Mouse (Mus musculus) limb, embryonic 11.5 days (tissue): ENCODE results near the gene Ankrd33b. TPM values are rescaled to one million over a fixed set of nuclear protein-coding genes. Genes with fewer than 3 reads are reported as not detected.

Experiments used
- ATAC-seq: fragments of 200-750 bp; cut with Nextera tagmentation; 2 replicates; pipeline ENCODE4 v1.8.0; 2017; ENCODE audit warnings: low read depth; ENCODE audit not compliant: insufficient number of reproducible peaks, low FRiP score, low TSS enrichment
- DNase-seq: peaks from one replicate; pipeline ENCODE4 v3.0.0-alpha.2; 2015; ENCODE audit warnings: low spot score
- H3K27ac ChIP-seq: fragments of 300-500 bp; sonication (generic); replicated peaks from 2 replicates; pipeline ENCODE4 v1.5.1; 2014; ENCODE audit warnings: low read depth, mild to moderate bottlenecking, low read length
- H3K27me3 ChIP-seq: fragments of 300-500 bp; sonication (generic); 2 replicates; pipeline ENCODE4 v1.6.1; 2014; ENCODE audit warnings: mild to moderate bottlenecking, low read length, mixed read lengths; ENCODE audit not compliant: control insufficient read depth, insufficient read depth
- H3K36me3 ChIP-seq: fragments of 300-500 bp; sonication (generic); 2 replicates; pipeline ENCODE4 v1.6.1; 2014; ENCODE audit warnings: mild to moderate bottlenecking, low read length, moderate library complexity, mixed read lengths; ENCODE audit not compliant: control insufficient read depth, insufficient read depth
- H3K4me1 ChIP-seq: fragments of 300-500 bp; sonication (generic); 2 replicates; pipeline ENCODE4 v1.6.1; 2014; ENCODE audit warnings: low read length, mixed read lengths; ENCODE audit not compliant: control insufficient read depth, insufficient read depth
- H3K4me2 ChIP-seq: fragments of 300-500 bp; sonication (generic); 2 replicates; pipeline ENCODE4 v1.6.1; 2014; ENCODE audit warnings: low read depth, mild to moderate bottlenecking, moderate library complexity; ENCODE audit not compliant: severe bottlenecking
- H3K4me3 ChIP-seq: fragments of 300-500 bp; sonication (generic); 2 replicates; pipeline ENCODE4 v1.5.1; 2014; ENCODE audit warnings: low read depth, low read length
- H3K9ac ChIP-seq: fragments of 300-500 bp; sonication (generic); 2 replicates; pipeline ENCODE4 v1.6.1; 2014; ENCODE audit warnings: mild to moderate bottlenecking, low read length
- H3K9me3 ChIP-seq: fragments of 300-500 bp; sonication (generic); 2 replicates; pipeline ENCODE4 v1.6.1; 2016; ENCODE audit warnings: low read length; ENCODE audit not compliant: control insufficient read depth
- WGBS: fragments of 180-500 bp; shearing (Covaris S2); extraction: QIAGEN DNeasy Blood & Tissue Kit; methylation state at CpG from one replicate; pipeline ENCODE4 v1.1.7; 2014; 5-methylcytosine and 5-hydroxymethylcytosine counted together
- polyA plus RNA-seq: library from polyadenylated mRNA; unstranded; fragments of >200 nt; fragmentation: Nextera tagmentation; extraction: Ambion mirVana; gene quantifications from 2 replicates; pipeline ENCODE4 v1.2.1, GENCODE M21; 2014

Ankrd33b gene
- polyA plus RNA-seq, 1 experiment from 2014 or later, result 0.36 TPM

- no peaks in the 10 kb centered on the region for H3K9me3 ChIP-seq
- 79% methylated on average over 7 of the region's 7 CpGs for WGBS
- DNase-seq, result no peak
- no peak overlapping the region for H3K4me3 ChIP-seq
- no peak overlapping the region for H3K4me2 ChIP-seq
- H3K27me3 ChIP-seq, result no peaks in the 10 kb centered on the region
- no peaks in the 10 kb centered on the region for H3K36me3 ChIP-seq
- no peak overlapping the region for H3K9ac ChIP-seq
- no peaks in the 10 kb centered on the region for H3K4me1 ChIP-seq
- H3K27ac ChIP-seq, result no peak overlapping the region
- ATAC-seq, result no peak
Observed at GRCm38 (mm10) chr15:31349810-31350341, 17.6 kb downstream of the Ankrd33b start.

DNA sequence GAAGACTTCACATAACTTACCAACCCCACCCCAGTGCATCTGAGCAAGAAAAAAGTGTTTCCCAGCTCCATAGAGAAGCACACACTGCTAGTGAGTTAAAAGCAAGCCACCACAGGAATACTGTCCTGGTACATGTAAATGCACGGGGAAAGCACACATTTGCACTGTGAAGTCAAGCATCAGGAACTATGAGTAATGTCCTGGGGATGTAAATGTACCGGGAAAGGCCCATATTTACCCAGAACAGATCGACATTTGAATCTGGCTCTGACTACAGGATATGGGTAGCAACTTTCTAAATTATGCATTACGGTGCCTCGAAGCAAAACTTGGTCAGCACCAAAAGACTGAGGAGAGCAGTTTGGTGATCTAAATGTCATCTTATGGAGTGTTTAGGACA is 18.5 kb downstream of the Ankrd33b start:
- Histone ChIP-seq H3K4me2 (no peak overlapping the region), H3K4me1 (no peaks in the 10 kb centered on the region), H3K36me3 (no peaks in the 10 kb centered on the region), H3K27ac (no peak overlapping the region), H3K9ac (no peak overlapping the region), H3K27me3 (no peaks in the 10 kb centered on the region), H3K9me3 (no peaks in the 10 kb centered on the region), H3K4me3 (no peak overlapping the region)
- WGBS, result 87% methylated on average over 5 of the region's 5 CpGs
- DNase-seq (no peak), ATAC-seq (no peak)

DNA sequence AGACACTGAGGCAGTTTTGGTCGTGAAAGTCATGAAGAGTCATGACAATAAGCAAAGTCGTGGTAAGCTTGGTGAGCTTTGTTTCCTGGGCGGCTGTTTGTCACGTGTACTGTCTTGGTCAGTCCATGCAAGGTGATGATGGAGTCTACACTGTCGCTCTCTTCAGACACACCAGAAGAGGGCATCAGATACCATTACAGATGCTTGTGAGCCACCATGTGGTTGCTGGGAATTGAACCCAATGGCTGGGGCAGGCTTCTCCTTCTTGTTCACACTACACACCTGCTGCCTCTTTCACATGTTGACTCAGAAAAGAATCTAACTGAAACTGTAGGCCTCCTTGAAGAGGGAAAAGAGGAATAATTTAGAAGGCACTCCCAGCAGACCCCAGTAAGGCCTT is 19.3 kb downstream of the Ankrd33b start:
- Histone ChIP-seq H3K4me3 (no peak overlapping the region), H3K9ac (no peak overlapping the region), H3K4me2 (no peak overlapping the region), H3K4me1 (no peaks in the 10 kb centered on the region), H3K36me3 (no peaks in the 10 kb centered on the region), H3K27ac (no peak overlapping the region), H3K27me3 (no peaks in the 10 kb centered on the region), H3K9me3 (no peaks in the 10 kb centered on the region)
- DNase-seq (no peak), ATAC-seq (no peak)
- WGBS, result 82% methylated on average over 5 of the region's 5 CpGs

- no peaks in the 10 kb centered on the region for H3K36me3 ChIP-seq
- H3K27ac ChIP-seq, result no peak overlapping the region
- no peak overlapping the region for H3K4me2 ChIP-seq
- ATAC-seq (no peak), DNase-seq (no peak)
- no peaks in the 10 kb centered on the region for H3K27me3 ChIP-seq
- no peak overlapping the region for H3K9ac ChIP-seq
- no peaks in the 10 kb centered on the region for H3K9me3 ChIP-seq
- no peak overlapping the region for H3K4me3 ChIP-seq
- H3K4me1 ChIP-seq, result no peaks in the 10 kb centered on the region
- WGBS, result 64% methylated on average over 2 of the region's 2 CpGs
Observed at GRCm38 (mm10) chr15:31346508-31346907, 21.0 kb downstream of the Ankrd33b start.

GRCm38 (mm10) chr15:31345366-31345765 is 22.2 kb downstream of the Ankrd33b start:
- Histone ChIP-seq H3K4me1 (no peaks in the 10 kb centered on the region), H3K9ac (no peak overlapping the region), H3K4me2 (no peak overlapping the region), H3K27ac (no peak overlapping the region), H3K9me3 (no peaks in the 10 kb centered on the region), H3K27me3 (no peaks in the 10 kb centered on the region), H3K4me3 (no peak overlapping the region), H3K36me3 (no peaks in the 10 kb centered on the region)
- 79% methylated on average over 9 of the region's 9 CpGs for WGBS
- ATAC-seq (no peak), DNase-seq (no peak)

GRCm38 (mm10) chr15:31344811-31345211 is 22.7 kb downstream of the Ankrd33b start:
- H3K9me3 ChIP-seq, result no peaks in the 10 kb centered on the region
- H3K27me3 ChIP-seq, result no peaks in the 10 kb centered on the region
- no peak overlapping the region for H3K9ac ChIP-seq
- H3K36me3 ChIP-seq, result no peaks in the 10 kb centered on the region
- H3K4me1 ChIP-seq, result no peaks in the 10 kb centered on the region
- no peak overlapping the region for H3K4me3 ChIP-seq
- WGBS, result 85% methylated on average over 18 of the region's 18 CpGs
- H3K27ac ChIP-seq, result no peak overlapping the region
- ATAC-seq (no peak), DNase-seq (no peak)
- H3K4me2 ChIP-seq, result no peak overlapping the region

DNA sequence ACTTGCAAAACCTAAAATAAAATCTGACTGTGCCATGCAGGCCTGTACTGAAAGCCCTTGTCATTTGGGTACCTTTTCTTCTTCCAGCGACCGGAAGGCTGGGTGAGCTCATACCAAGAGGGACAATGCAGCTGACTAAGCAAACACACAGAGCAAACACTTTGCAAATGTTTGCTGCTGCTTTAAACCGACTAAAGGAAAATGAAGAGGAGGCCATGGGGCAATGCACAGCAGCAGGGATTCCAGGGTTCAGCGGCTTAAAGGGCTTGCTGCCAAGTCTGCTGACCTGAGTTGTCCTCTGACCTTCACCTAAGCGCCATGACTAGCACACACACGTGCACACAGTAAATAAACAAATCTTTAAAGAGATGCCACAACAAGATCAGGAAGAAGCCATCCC is 23.9 kb downstream of the Ankrd33b start:
- Histone ChIP-seq H3K9ac (no peak overlapping the region), H3K4me3 (no peak overlapping the region), H3K36me3 (no peaks in the 10 kb centered on the region), H3K27me3 (no peaks in the 10 kb centered on the region), H3K9me3 (no peaks in the 10 kb centered on the region), H3K4me2 (no peak overlapping the region), H3K27ac (no peak overlapping the region), H3K4me1 (no peaks in the 10 kb centered on the region)
- no peak for DNase-seq
- ATAC-seq, result no peak
- WGBS, result 43% methylated on average over 6 of the region's 6 CpGs

DNA sequence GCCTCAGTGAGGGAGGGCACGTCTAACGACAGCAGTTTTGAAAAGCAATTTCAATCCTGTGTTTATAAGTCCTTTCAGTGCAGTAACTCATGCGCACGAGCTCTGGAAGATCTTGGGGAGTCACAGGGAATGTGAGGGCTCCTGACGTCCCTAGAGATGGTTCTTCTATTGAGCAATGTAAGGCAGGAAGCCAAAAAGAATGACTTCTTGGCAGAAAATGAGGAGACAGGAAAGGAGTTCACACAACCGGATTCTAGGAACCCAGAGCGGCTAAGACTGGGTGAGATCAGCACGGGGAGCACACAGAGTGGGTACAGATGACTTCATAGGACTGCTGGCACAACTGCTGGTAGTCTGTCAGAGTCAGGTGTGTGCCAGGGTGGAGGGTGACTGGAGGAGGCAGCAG is 25.0 kb downstream of the Ankrd33b start:
- Histone ChIP-seq H3K9ac (no peak overlapping the region), H3K27ac (no peak overlapping the region), H3K4me2 (no peak overlapping the region), H3K4me1 (no peaks in the 10 kb centered on the region), H3K9me3 (no peaks in the 10 kb centered on the region), H3K4me3 (no peak overlapping the region), H3K27me3 (no peaks in the 10 kb centered on the region), H3K36me3 (no peaks in the 10 kb centered on the region)
- WGBS, result 53% methylated on average over 8 of the region's 8 CpGs
- ATAC-seq (no peak), DNase-seq (no peak)

- ATAC-seq (no peak), DNase-seq (no peak)
- no peaks in the 10 kb centered on the region for H3K27me3 ChIP-seq
- no peak overlapping the region for H3K27ac ChIP-seq
- no peaks in the 10 kb centered on the region for H3K36me3 ChIP-seq
- H3K9ac ChIP-seq, result no peak overlapping the region
- H3K4me3 ChIP-seq, result no peak overlapping the region
- no peak overlapping the region for H3K4me2 ChIP-seq
- no peaks in the 10 kb centered on the region for H3K4me1 ChIP-seq
- H3K9me3 ChIP-seq, result no peaks in the 10 kb centered on the region
- 26% methylated on average over 1 of the region's 1 CpGs for WGBS
Observed at GRCm38 (mm10) chr15:31342001-31342400, 25.5 kb downstream of the Ankrd33b start.
